Mouse (Mus musculus): ENCODE measurements at regions not wholly inside any gene's neighbourhood (a gene's known extent, or its start where the extent isn't known, plus 50 kb on each side); places are given as distances from the start of the nearest gene placed in this dataset.

- Histone ChIP-seq H3K4me1 (replicated peaks) (peaks cover 25% of the 10 kb centered on the region), H3K27ac (no peak overlapping the region), H3K27me3 (ENCODE audit: insufficient read depth, poor library complexity, severe bottlenecking) (no peaks in the 10 kb centered on the region), H3K36me3 (no peaks in the 10 kb centered on the region), H3K9me3 (no peaks in the 10 kb centered on the region), H3K4me3 (no peak overlapping the region)
- DNase-seq (ENCODE audit: low spot score) = no peak
- WGBS = 80% methylated on average over 14 of the region's 14 CpGs
These were observed 354.0 kb downstream of the Matn1 start for GRCm38 (mm10) chr4:131298011-131298674.

- peaks cover 24% of the 10 kb centered on the region for H3K4me1 ChIP-seq (replicated peaks)
- no peaks in the 10 kb centered on the region for H3K27me3 ChIP-seq (ENCODE audit: insufficient read depth, poor library complexity, severe bottlenecking)
- no peaks in the 10 kb centered on the region for H3K36me3 ChIP-seq
- 80% methylated on average over 3 of the region's 3 CpGs for WGBS
- H3K27ac ChIP-seq = no peak overlapping the region
- DNase-seq (ENCODE audit: low spot score) = no peak
- H3K4me3 ChIP-seq = no peak overlapping the region
- no peaks in the 10 kb centered on the region for H3K9me3 ChIP-seq
These were observed 359.8 kb downstream of the Matn1 start for GRCm38 (mm10) chr4:131303936-131304335.

DNA sequence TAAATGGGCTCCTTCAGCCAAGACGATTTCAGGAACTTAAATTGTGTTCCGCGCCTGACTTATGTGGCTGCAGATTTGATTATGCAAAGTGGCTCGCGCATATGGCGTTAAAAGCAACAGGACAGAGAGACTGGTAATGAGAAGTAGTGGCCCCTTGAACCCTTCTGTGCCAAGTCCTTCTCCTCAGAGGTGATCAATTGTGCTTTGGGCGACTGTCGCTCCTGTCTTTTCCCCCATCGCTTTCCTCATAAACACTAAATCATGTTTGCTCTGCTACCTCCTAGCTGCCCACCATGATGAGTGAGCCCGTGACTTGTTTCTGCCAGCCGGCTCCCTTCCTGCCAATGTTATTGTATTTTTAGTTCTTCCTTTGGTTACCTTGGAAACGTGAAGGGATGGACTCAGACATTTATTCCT, 360.2 kb downstream of the Matn1 start:
- no peaks in the 10 kb centered on the region for H3K27me3 ChIP-seq (ENCODE audit: insufficient read depth, poor library complexity, severe bottlenecking)
- no peaks in the 10 kb centered on the region for H3K9me3 ChIP-seq
- no peaks in the 10 kb centered on the region for H3K36me3 ChIP-seq
- H3K4me1 ChIP-seq (replicated peaks) = peaks cover 19% of the 10 kb centered on the region
- no peak overlapping the region for H3K27ac ChIP-seq
- no peak overlapping the region for H3K4me3 ChIP-seq
- DNase-seq (ENCODE audit: low spot score) = no peak
- 78% methylated on average over 12 of the region's 12 CpGs for WGBS

- no peak overlapping the region for H3K4me3 ChIP-seq
- H3K27me3 ChIP-seq (ENCODE audit: insufficient read depth, poor library complexity, severe bottlenecking) = no peaks in the 10 kb centered on the region
- DNase-seq (ENCODE audit: low spot score) = no peak
- no peaks in the 10 kb centered on the region for H3K36me3 ChIP-seq
- WGBS = 80% methylated on average over 3 of the region's 3 CpGs
- peaks cover 16% of the 10 kb centered on the region for H3K4me1 ChIP-seq (replicated peaks)
- 0 out of 2 replicates have a peak overlapping the region, but pooled peaks have one; percentile 16 for H3K27ac ChIP-seq
- H3K9me3 ChIP-seq = no peaks in the 10 kb centered on the region
These were observed 370.0 kb downstream of the Matn1 start for GRCm38 (mm10) chr4:131314231-131314630.

DNA sequence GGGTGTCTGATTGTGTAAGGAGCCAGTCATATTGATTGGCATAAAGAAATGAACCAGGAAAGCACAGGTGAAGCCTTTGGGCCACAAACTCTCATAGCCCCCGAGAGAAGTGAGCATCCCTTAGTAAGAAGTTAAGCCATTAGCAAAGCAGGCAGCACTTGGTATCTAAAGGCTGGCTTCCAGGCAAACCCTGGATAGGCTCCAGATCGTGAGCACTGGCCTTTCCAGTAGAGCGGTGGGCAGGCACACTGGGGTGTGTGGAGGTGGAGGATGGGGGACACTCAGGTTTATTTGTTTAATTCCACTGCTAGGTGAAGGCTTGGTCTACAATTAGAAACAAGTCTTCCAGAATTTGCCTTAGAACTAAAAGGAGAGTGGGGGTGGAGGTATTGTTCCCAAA, 371.9 kb downstream of the Matn1 start:
- Histone ChIP-seq H3K27me3 (ENCODE audit: insufficient read depth, poor library complexity, severe bottlenecking) (no peaks in the 10 kb centered on the region), H3K4me1 (replicated peaks) (peaks cover 12% of the 10 kb centered on the region), H3K36me3 (no peaks in the 10 kb centered on the region), H3K27ac (no peak overlapping the region), H3K9me3 (no peaks in the 10 kb centered on the region), H3K4me3 (no peak overlapping the region)
- no peak for DNase-seq (ENCODE audit: low spot score)
- WGBS = 84% methylated on average over 3 of the region's 3 CpGs

DNA sequence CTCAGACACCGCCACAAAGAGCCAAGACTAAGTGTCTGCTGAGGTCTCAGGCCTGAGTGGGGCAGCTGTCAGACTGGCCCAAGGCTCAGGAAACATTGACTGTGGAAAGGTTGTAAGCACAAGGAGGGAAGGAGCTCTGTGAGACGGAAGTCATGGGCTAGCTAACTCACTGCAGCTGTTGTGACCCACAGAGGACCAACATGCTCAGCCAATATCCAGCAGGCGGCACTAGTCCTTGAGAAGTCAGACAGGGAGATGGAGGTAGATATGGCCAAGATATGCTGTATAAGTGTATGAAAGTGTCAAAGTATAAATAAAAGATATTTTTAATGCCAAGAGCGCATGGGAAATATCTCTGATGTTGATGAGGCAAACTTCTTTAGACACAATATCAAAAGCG, 378.1 kb downstream of the Matn1 start:
- DNase-seq (ENCODE audit: low spot score) = peak; percentile 12
- no peaks in the 10 kb centered on the region for H3K9me3 ChIP-seq
- peaks cover 6% of the 10 kb centered on the region for H3K4me1 ChIP-seq (replicated peaks)
- 77% methylated on average over 5 of the region's 5 CpGs for WGBS
- H3K27me3 ChIP-seq (ENCODE audit: insufficient read depth, poor library complexity, severe bottlenecking) = no peaks in the 10 kb centered on the region
- H3K4me3 ChIP-seq = no peak overlapping the region
- no peak overlapping the region for H3K27ac ChIP-seq
- no peaks in the 10 kb centered on the region for H3K36me3 ChIP-seq

- no peak overlapping the region for H3K27ac ChIP-seq
- H3K36me3 ChIP-seq = no peaks in the 10 kb centered on the region
- no peaks in the 10 kb centered on the region for H3K9me3 ChIP-seq
- H3K4me1 ChIP-seq (replicated peaks) = no peaks in the 10 kb centered on the region
- WGBS = 76% methylated on average over 3 of the region's 3 CpGs
- no peak for DNase-seq (ENCODE audit: low spot score)
- H3K27me3 ChIP-seq (ENCODE audit: insufficient read depth, poor library complexity, severe bottlenecking) = no peaks in the 10 kb centered on the region
- H3K4me3 ChIP-seq = no peak overlapping the region
These were observed 380.3 kb downstream of the Matn1 start for GRCm38 (mm10) chr4:131324486-131324885.

GRCm38 (mm10) chr4:131325200-131325599, 381.0 kb downstream of the Matn1 start:
- H3K9me3 ChIP-seq = no peaks in the 10 kb centered on the region
- H3K36me3 ChIP-seq = no peaks in the 10 kb centered on the region
- no peaks in the 10 kb centered on the region for H3K4me1 ChIP-seq (replicated peaks)
- WGBS = 92% methylated on average over 11 of the region's 11 CpGs
- DNase-seq (ENCODE audit: low spot score) = no peak
- H3K27ac ChIP-seq = no peak overlapping the region
- no peaks in the 10 kb centered on the region for H3K27me3 ChIP-seq (ENCODE audit: insufficient read depth, poor library complexity, severe bottlenecking)
- H3K4me3 ChIP-seq = no peak overlapping the region

GRCm38 (mm10) chr4:131325609-131326008, 381.4 kb downstream of the Matn1 start:
- Histone ChIP-seq H3K27ac (no peak overlapping the region), H3K4me3 (no peak overlapping the region), H3K36me3 (no peaks in the 10 kb centered on the region), H3K4me1 (replicated peaks) (no peaks in the 10 kb centered on the region), H3K9me3 (no peaks in the 10 kb centered on the region), H3K27me3 (ENCODE audit: insufficient read depth, poor library complexity, severe bottlenecking) (no peaks in the 10 kb centered on the region)
- no peak for DNase-seq (ENCODE audit: low spot score)
- 92% methylated on average over 3 of the region's 3 CpGs for WGBS

DNA sequence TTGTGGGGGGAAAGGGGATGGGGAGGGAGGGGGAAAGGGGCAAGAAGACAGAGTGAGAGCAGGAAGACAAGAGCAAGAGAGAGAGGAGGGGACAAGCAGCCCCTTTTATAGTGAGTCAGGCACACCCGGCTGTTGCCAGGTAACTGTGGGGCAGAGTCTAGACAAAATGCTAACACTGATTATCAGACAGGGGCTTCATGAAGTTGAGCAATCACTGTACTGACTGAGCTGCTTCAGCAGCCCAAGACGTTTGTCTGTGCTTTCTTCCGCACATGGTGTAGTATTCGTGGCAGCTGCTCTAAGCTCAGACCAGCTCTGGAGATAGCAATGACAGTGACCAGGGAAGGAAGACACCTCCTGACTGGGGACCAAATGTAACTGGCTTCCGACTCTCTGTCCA, 385.2 kb downstream of the Matn1 start:
- whole genome bisulfite sequencing = 63% methylated on average over 5 of the region's 5 CpGs
- no peaks in the 10 kb centered on the region for H3K9me3 ChIP-seq
- H3K4me1 ChIP-seq (replicated peaks) = no peaks in the 10 kb centered on the region
- no peak for DNase-seq (ENCODE audit: low spot score)
- H3K4me3 ChIP-seq = no peak overlapping the region
- H3K27ac ChIP-seq = no peak overlapping the region
- H3K27me3 ChIP-seq (ENCODE audit: insufficient read depth, poor library complexity, severe bottlenecking) = no peaks in the 10 kb centered on the region
- no peaks in the 10 kb centered on the region for H3K36me3 ChIP-seq

DNA sequence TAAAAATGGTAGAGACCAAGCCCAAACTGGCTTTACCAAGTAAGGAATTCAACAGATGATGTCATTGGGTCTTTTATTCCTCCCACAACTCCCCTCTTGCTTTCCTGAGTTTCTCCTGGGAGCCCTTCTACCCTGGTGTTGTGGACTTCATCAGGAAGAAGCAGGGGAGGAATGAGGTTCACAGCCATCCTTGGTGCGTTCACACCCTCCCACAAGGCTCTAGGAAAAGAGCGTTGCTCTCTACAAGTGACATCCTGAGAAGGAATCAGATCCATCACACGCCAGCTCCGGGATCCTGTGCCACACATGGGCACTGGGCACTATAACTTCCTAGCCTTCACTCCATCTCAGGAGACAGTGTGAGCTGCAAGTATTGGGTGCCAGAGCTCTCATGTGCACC, 387.5 kb downstream of the Matn1 start:
- 0 out of 2 replicates have a peak, but pooled peaks cover 3% of the 10 kb centered on the region for H3K4me1 ChIP-seq (replicated peaks)
- no peaks in the 10 kb centered on the region for H3K27me3 ChIP-seq (ENCODE audit: insufficient read depth, poor library complexity, severe bottlenecking)
- H3K4me3 ChIP-seq = no peak overlapping the region
- 87% methylated on average over 4 of the region's 4 CpGs for WGBS
- H3K27ac ChIP-seq = no peak overlapping the region
- H3K36me3 ChIP-seq = no peaks in the 10 kb centered on the region
- no peaks in the 10 kb centered on the region for H3K9me3 ChIP-seq
- no peak for DNase-seq (ENCODE audit: low spot score)

DNA sequence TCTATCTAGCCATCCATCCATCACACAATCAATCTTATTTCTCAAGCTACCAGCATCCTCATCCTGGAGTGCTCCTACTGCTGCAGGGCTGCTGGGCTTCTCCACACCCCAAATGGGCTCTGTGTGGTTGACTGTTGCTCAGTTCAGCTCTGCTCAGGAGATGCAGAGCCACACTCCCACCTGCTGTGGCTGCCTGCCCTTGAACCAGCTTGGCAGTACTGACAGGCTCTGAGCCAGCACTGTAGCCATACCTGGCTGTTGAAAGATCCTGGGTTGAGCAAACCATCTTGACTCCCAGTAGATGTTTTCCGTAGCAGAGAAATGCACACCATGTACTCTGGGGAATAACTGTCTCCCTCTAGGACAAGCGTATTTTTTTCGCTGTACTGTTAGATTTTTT, 392.6 kb downstream of the Matn1 start:
- Histone ChIP-seq H3K36me3 (no peaks in the 10 kb centered on the region), H3K27ac (no peak overlapping the region), H3K9me3 (no peaks in the 10 kb centered on the region), H3K4me1 (replicated peaks) (peaks cover 11% of the 10 kb centered on the region), H3K27me3 (ENCODE audit: insufficient read depth, poor library complexity, severe bottlenecking) (no peaks in the 10 kb centered on the region), H3K4me3 (no peak overlapping the region)
- no peak for DNase-seq (ENCODE audit: low spot score)
- 85% methylated on average over 3 of the region's 3 CpGs for WGBS

GRCm38 (mm10) chr4:131340993-131341695, 397.0 kb downstream of the Matn1 start:
- Histone ChIP-seq H3K4me3 (no peak overlapping the region), H3K36me3 (no peaks in the 10 kb centered on the region), H3K27me3 (ENCODE audit: insufficient read depth, poor library complexity, severe bottlenecking) (0 out of 2 replicates have a peak, but pooled peaks cover 4% of the 10 kb centered on the region), H3K9me3 (no peaks in the 10 kb centered on the region), H3K4me1 (replicated peaks) (peaks cover 8% of the 10 kb centered on the region), H3K27ac (no peak overlapping the region)
- DNase-seq (ENCODE audit: low spot score) = no peak
- WGBS = 48% methylated on average over 9 of the region's 9 CpGs

All from hindbrain, embryonic 10.5 days (tissue).